ENCODE assay signal across 21 mouse cellular contexts in genomic region chr10:78578204-78578603, GRCm38 (mm10). TPM values are rescaled to one million over a fixed set of nuclear protein-coding genes. Genes with fewer than 3 reads are reported as not detected.
"Had no signal": no experiment of that assay in that cellular context is flagged by ENCODE, and none has a peak within 500 bp of the region (broad histone marks: within the 10 kb centered on the region; RNA-seq: fewer than 3 reads in every experiment).

No protein-coding gene starts in this region.

- H3K4me2 ChIP-seq: kidney, embryonic 15.5 days; limb, embryonic 15.5 days; liver, embryonic 12.5 days; lung, embryonic 14.5 days; midbrain, embryonic 15.5 days; neural tube, embryonic 13.5 days; stomach, embryonic 15.5 days had no signal

- DNase-seq: kidney, postnatal 25 days; lung, embryonic 14.5 days; lung, postnatal 10 days; lung, postnatal 4 days; retina, postnatal 1 day had no signal

- H3K9me3 ChIP-seq: kidney, embryonic 15.5 days; limb, embryonic 15.5 days; liver, embryonic 12.5 days; midbrain, embryonic 10.5 days; midbrain, embryonic 15.5 days; neural tube, embryonic 13.5 days; stomach, embryonic 15.5 days had no signal

- H3K9ac ChIP-seq: kidney, embryonic 15.5 days; limb, embryonic 15.5 days; liver, embryonic 12.5 days; lung, embryonic 14.5 days; midbrain, embryonic 15.5 days; neural tube, embryonic 13.5 days; stomach, embryonic 15.5 days had no signal

- H3K27me3 ChIP-seq: kidney, embryonic 15.5 days; limb, embryonic 15.5 days; liver, embryonic 12.5 days; midbrain, embryonic 15.5 days; neural tube, embryonic 13.5 days; stomach, embryonic 15.5 days had no signal

- ATAC-seq: liver, embryonic 12.5 days; midbrain, embryonic 15.5 days had no signal

- H3K27ac ChIP-seq: kidney, embryonic 15.5 days; left cerebral cortex, adult 2 months; limb, embryonic 15.5 days; liver, embryonic 12.5 days; midbrain, embryonic 10.5 days; midbrain, embryonic 15.5 days; neural tube, embryonic 13.5 days; stomach, embryonic 15.5 days had no signal

- H3K4me3 ChIP-seq: kidney, embryonic 15.5 days; left cerebral cortex, adult 2 months; limb, embryonic 15.5 days; liver, embryonic 12.5 days; midbrain, embryonic 10.5 days; midbrain, embryonic 15.5 days; neural tube, embryonic 13.5 days; stomach, embryonic 15.5 days had no signal

RNA-seq across cellular contexts. Expression of gene Olfr1357, which starts 39.7 kb away (rescaled TPM):
- total RNA-seq: layer of hippocampus, postnatal 25 days; left cerebral cortex, adult 2 months; left cerebral cortex, postnatal 14 days; megakaryocyte, adult 5-6 weeks; monocyte, adult 5-6 weeks had no signal
- polyA plus RNA-seq: kidney, embryonic 15.5 days; limb, embryonic 11.5 days; limb, embryonic 15.5 days; liver, embryonic 12.5 days; liver, embryonic 16.5 days; lung, embryonic 14.5 days; midbrain, embryonic 10.5 days; midbrain, embryonic 15.5 days; neural tube, embryonic 13.5 days; spleen, adult 2 months; stomach, embryonic 15.5 days; testis, adult 2 months had no signal
